Mouse (Mus musculus) lung, postnatal 14 days (tissue): Measurements from ENCODE around the gene Abca1.

ENCODE experiments used
- DNase-seq: peaks from one replicate; pipeline ENCODE4 v3.0.0; 2021

Abca1 gene

DNA sequence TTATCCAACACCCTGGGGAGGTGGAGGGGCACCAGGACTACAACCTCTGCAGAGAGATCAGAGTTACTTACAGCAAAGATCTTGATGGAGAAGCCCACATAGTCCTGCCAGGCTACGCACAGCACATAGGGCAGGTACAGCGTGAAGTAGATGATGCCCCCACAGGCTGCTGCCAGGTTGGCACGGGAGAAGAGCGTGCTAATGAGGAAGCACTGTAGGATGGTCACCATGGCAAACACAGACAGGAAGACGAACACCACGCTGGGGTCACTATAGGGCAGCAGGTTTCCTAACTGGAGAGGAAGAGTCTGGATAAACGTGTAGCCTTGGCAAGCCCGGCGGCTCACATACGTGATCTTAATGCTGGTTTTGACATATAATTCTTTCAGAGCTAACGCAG is 77.8 kb downstream of the Abca1 start:
- no peak for DNase-seq

- no peak for DNase-seq
These were observed 79.4 kb downstream of the Abca1 start for GRCm38 (mm10) chr4:53080290-53080689.

DNA sequence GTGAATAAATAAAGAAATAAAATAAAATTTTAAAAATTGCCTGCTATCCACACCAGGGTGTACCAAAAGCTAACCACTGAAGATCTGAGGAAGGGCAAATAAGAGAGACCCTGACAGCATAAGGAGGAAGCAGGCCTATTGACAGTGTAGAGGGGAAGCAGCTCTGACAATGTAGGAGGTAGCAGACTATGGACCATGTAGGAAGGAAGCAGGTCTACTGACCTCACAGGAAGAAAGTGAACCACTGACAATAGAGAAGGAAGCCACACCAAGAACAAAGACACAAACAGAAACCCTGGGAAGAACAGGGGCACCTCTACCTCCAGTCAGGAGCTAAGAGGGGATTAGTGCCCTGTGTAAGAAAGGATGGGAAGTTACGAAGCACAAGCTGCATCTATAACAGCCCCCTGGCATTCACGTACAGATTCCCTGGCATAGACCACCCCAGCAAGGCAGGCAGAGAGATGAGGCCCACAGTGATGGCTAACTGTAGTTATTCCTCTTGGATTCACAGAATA is 80.8 kb downstream of the Abca1 start:
- DNase-seq, result no peak

- no peak for DNase-seq
These were observed 82.8 kb downstream of the Abca1 start for GRCm38 (mm10) chr4:53076788-53077350.

- no peak for DNase-seq
These were observed 86.7 kb downstream of the Abca1 start for GRCm38 (mm10) chr4:53073025-53073424.

- no peak for DNase-seq
These were observed 97.2 kb downstream of the Abca1 start for GRCm38 (mm10) chr4:53062301-53063008.

GRCm38 (mm10) chr4:53046238-53047022 is 113.3 kb downstream of the Abca1 start:
- DNase-seq, result no peak

GRCm38 (mm10) chr4:53045807-53046206 is 113.9 kb downstream of the Abca1 start:
- DNase-seq, result no peak

GRCm38 (mm10) chr4:53043819-53044218 is 115.9 kb downstream of the Abca1 start:
- no peak for DNase-seq

GRCm38 (mm10) chr4:53030326-53030948 is 129.3 kb downstream of the Abca1 start:
- DNase-seq, result peak; percentile 22

DNA sequence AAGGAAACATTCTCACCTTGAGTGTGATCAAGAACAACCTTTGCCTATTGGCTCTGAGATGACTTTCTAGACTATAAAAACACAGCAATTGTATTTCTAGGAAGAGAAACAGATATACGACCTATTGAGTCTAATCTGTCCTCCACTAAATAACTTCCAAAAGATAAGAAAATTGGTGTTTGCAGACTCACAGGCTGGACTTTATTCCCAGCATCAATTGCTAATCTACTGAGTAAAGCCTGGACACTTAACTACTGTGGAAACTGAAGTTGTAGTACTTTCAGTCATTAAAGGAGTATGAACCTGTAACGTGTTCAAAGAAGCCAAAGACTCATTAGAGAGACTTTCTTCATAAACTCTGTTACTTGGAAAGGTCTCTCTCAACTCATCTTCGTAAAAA is 131.9 kb downstream of the Abca1 start:
- DNase-seq, result no peak

DNA sequence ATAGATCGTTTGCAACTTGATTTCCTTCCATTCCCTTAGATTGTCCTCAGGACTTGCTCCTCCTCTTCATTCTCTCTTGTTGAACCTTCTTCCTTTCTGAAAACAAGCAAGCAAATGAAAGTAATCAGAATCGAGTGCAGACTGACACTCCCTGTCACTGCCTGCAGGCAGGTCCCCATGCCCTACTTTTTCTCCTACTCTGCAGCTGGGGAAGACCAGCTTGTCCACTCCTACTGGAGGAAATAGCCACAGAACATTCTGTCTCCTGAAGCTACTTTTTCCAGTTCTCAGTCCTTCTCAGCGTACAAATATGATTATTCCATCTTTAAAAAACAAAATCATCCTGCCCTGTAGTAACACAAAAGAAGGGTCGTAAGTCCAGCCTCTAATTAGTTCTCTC is 135.3 kb downstream of the Abca1 start:
- no peak for DNase-seq

DNA sequence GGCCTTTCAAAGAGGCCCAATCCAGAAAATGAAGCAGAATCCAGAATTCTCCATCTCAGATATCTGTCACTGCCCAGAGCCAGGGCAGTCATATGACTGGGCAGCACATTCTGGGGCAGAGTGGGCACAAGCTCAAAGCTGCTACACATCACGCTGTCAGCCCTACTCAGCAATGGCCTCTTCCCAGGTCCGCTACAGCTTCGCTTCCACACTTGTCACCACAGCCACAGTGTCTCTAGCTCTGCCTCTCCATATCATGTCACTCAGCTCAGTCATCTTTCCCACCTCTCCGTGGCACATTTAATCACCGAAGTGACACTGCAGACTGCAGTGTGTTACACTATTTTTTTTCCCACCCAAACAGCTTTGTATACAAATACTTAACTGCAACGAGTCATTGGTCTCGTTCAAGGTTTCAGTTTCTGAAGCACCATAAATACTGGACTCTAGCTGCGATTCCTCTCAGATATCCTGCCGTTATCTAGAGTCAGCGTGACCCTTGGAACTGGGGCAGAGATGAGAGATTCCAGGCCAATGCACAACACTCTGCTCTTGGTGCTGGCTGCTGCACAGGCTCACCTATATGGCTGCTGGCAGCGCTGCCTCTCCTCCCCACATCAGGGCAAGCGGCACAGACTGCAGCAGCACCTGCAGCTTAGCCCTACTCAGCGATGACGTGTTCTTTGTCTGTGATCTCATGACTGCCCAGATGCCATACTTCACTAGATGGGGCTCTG is 136.3 kb downstream of the Abca1 start:
- no peak for DNase-seq

GRCm38 (mm10) chr4:53018392-53018791 is 141.3 kb downstream of the Abca1 start:
- DNase-seq, result no peak

GRCm38 (mm10) chr4:53015024-53015423 is 144.7 kb downstream of the Abca1 start:
- no peak for DNase-seq

DNA sequence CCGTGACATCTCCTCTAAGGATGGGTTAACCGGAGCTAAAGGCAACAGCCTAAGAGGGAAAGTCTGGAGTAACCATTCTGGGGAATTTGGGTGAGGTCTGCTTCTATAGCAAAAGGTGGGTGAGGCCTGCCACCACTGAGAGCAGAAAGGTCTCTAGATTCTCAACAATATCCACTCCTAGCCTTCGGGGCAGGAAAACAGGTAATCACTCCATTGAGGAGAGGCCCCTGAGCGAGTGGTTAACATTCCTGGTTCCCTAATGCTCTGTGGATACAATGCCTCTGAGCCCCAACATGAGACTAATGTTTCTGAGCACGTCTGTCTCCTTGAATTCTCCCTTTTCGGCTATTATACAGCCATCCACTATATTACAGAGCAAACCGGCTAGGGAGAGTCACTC is 145.3 kb downstream of the Abca1 start:
- DNase-seq, result no peak

DNA sequence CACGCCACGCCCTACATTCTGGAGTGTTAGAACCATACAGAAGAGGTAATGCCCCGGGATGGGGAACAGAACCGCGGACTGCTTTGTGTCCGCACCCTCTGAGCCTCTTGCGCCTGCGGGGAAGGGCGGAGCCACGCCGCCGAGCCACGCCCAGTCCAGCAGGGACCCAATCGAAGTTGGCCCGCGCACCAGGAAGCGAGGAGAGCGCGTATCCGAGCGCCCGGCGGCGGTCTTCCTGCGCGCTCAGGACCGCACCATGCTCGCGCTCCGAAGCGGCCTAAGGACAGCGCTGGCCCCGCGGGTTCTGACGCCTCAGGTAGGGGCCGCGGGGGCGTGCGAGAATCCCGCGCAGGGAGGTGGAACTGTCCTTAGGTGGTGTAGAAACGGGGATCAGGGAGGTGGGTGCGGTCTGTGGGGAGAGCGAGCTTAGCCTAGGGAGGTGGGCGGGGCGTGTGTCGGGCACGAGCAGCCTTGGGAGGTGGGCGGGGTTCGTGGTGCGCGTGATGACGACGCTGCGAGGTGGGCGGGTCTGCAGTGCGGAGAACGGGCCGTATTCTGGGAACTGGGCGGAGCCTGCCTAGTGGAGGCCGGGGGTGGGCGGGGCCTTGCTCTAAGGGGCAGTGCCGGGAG is 147.8 kb downstream of the Abca1 start, which contains the start of gene Nipsnap3b:
TSS of gene Nipsnap3b (plus strand) at position 149 of the 630 bp plus-strand sequence.
- DNase-seq, result peak; percentile 98

GRCm38 (mm10) chr4:53009871-53010270 is 149.8 kb downstream of the Abca1 start:
- no peak for DNase-seq

DNA sequence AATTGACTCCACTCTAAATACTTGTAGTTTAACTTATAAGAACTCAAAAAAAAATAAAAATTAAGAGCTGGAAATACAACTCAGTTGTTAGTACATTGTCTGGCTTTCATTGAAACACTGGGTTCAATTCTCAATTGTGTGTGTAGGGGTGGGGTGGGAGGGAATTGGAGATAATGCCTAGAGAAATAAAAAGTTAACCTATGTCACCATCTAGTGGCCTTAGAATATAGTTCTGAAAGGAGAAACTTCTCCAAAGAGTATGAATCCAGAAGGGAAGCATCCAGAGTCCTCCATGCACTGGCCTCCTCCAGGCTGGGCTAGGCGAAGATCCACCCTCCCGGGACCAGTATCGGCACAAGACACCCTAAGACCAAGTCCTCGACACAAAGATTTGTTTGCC is 150.5 kb downstream of the Abca1 start:
- DNase-seq, result no peak

- DNase-seq, result no peak
These were observed 159.5 kb downstream of the Abca1 start for GRCm38 (mm10) chr4:53000154-53000553.

DNA sequence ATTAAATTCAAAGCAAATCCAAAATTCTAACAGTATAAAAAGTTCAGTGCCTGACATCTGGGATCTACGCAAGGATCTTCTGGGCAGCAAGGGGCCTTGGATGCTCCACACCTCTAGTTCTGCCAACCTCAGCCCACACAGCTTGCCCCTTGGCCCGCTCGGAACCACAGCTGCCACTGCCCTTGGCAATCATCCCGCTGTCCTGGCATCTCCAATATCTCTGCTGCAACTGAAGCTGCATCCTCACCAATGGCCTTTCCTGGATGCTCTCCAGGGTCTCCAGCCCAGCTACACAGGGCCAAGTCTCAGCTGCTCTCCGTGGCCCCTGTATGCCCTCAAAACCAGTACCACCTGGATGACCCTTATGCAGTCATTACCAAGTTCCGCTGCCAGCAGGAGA is 160.2 kb downstream of the Abca1 start:
- DNase-seq, result no peak

DNA sequence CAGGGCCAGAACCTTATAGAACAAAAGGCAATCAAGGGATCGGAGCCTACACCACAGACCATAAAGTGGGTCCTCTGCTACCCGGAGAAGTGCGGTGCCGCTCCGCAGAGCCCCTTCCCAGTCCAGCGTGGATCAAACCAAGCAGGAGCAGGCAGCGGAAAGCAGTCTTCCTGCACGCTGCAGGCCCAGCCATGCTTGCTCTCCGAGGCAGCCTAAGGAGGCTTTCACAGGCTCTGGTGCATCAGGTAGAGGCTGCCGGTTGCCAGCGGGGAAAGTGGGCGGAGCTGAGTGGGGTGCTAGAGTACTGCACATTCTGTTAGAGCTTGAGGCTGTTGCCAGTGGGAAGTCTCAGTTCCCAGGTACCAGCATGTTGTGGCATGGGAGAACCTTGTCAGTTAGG is 170.4 kb downstream of the Abca1 start, which contains the start of gene Nipsnap3a:
TSS of gene Nipsnap3a (plus strand) at position 25 of the 400 bp plus-strand sequence.
- DNase-seq, result no peak
